Mouse (Mus musculus) small intestine, adult 2 months (tissue): Measurements from ENCODE around the gene Pgc. TPM values are rescaled to one million over a fixed set of nuclear protein-coding genes. Genes with fewer than 3 reads are reported as not detected.

Source experiments
- H3K27ac ChIP-seq: fragments of 200-500 bp; 2 replicates; pipeline ENCODE4 v1.5.1; 2012; ENCODE audit warnings: low read depth, low read length, control low read depth, inconsistent platforms; ENCODE audit not compliant: insufficient read depth
- H3K27me3 ChIP-seq: fragments of 200-500 bp; 2 replicates; pipeline ENCODE4 v1.6.1; 2012; ENCODE audit warnings: mild to moderate bottlenecking, moderate library complexity, low read length, inconsistent platforms; ENCODE audit not compliant: control insufficient read depth, insufficient read depth
- H3K36me3 ChIP-seq: fragments of 200-500 bp; 2 replicates; pipeline ENCODE4 v1.6.1; 2012; ENCODE audit warnings: mild to moderate bottlenecking, low read length, control low read depth, inconsistent platforms; ENCODE audit not compliant: control insufficient read depth, insufficient read depth
- H3K4me1 ChIP-seq: fragments of 200-500 bp; 2 replicates; pipeline ENCODE4 v1.6.1; 2012; ENCODE audit warnings: low read length, inconsistent platforms, mixed read lengths; ENCODE audit not compliant: control insufficient read depth, insufficient read depth, insufficient read length
- H3K4me3 ChIP-seq: fragments of 200-500 bp; 2 replicates; pipeline ENCODE4 v1.5.1; 2012; ENCODE audit warnings: low read depth, mild to moderate bottlenecking, control low read depth, inconsistent platforms, low read length, moderate library complexity
- CTCF ChIP-seq: fragments of 200-500 bp; IDR thresholded peaks from 2 replicates; pipeline ENCODE4 v1.5.1; 2012; ENCODE audit warnings: low read depth, mild to moderate bottlenecking, control low read depth, inconsistent platforms, low read length, moderate library complexity, mixed read lengths; ENCODE audit not compliant: insufficient replicate concordance, insufficient read length; ENCODE audit errors: extremely low read depth
- POLR2A ChIP-seq: fragments of 200-500 bp; IDR thresholded peaks from 2 replicates; pipeline ENCODE4 v1.6.1; 2012; ENCODE audit warnings: low read depth, mild to moderate bottlenecking, control low read depth, inconsistent platforms, low read length, moderate library complexity
- WGBS: fragments of 180-500 bp; shearing (Covaris S2); methylation state at CpG from one replicate; pipeline ENCODE4 v1.1.7; 2018; 5-methylcytosine and 5-hydroxymethylcytosine counted together
- polyA plus RNA-seq: library from polyadenylated mRNA; depleted of rRNA; stranded (reverse); fragments of >200 nt; gene quantifications from 2 replicates; pipeline ENCODE4 v1.2.3, GENCODE M21; 2012; rRNA removed

Gene Pgc
- 12.3 and 443 TPM in 2 replicates for polyA plus RNA-seq

GRCm38 (mm10) chr17:47726566-47726965 is at the start of gene Pgc:
Gene Pgc (plus strand): TSS chr17:47726842.
- no peak for TF ChIP-seq CTCF
- TF ChIP-seq POLR2A, result no peak
- Histone ChIP-seq H3K27ac (no peak within 1 kb of the TSS), H3K27me3 (no peaks in the 10 kb centered on the region), H3K36me3 (no peaks in the 10 kb centered on the region), H3K4me1 (peaks cover 5% of the 10 kb centered on the region; the same call in 1 of the 2 replicates), H3K4me3 (no peak within 1 kb of the TSS)
- 45% methylated on average over 11 of the region's 11 CpGs for WGBS

GRCm38 (mm10) chr17:47678238-47678637 is 48.4 kb upstream of the Pgc start:
- TF ChIP-seq POLR2A (no peak), CTCF (no peak)
- no peak overlapping the region for H3K27ac ChIP-seq
- 79% methylated on average over 5 of the region's 5 CpGs for WGBS

GRCm38 (mm10) chr17:47678702-47679101 is 47.9 kb upstream of the Pgc start:
- Histone ChIP-seq H3K36me3 (peaks cover 12% of the 10 kb centered on the region), H3K4me3 (no peak overlapping the region), H3K27ac (no peak overlapping the region), H3K4me1 (no peaks in the 10 kb centered on the region), H3K27me3 (no peaks in the 10 kb centered on the region)
- 68% methylated on average over 5 of the region's 5 CpGs for WGBS
- no peak for TF ChIP-seq CTCF
- no peak for TF ChIP-seq POLR2A

More at GRCm38 (mm10) chr17:47678238-47678637, 48.4 kb upstream of the Pgc start:
- Histone ChIP-seq H3K27me3 (no peaks in the 10 kb centered on the region), H3K4me3 (no peak overlapping the region), H3K36me3 (peaks cover 12% of the 10 kb centered on the region), H3K4me1 (no peaks in the 10 kb centered on the region)

GRCm38 (mm10) chr17:47682836-47683235 is 43.8 kb upstream of the Pgc start:
- peaks cover 10% of the 10 kb centered on the region for H3K36me3 ChIP-seq
- TF ChIP-seq POLR2A, result no peak
- TF ChIP-seq CTCF, result no peak
- no peak overlapping the region for H3K4me3 ChIP-seq
- peaks cover 3% of the 10 kb centered on the region; the same call in 1 of the 2 replicates for H3K4me1 ChIP-seq
- no peaks in the 10 kb centered on the region for H3K27me3 ChIP-seq
- 49% methylated on average over 4 of the region's 4 CpGs for WGBS
- no peak overlapping the region for H3K27ac ChIP-seq

- peak; percentile 76; the same call in 1 of the 2 replicates for TF ChIP-seq POLR2A
- TF ChIP-seq CTCF, result no peak
- H3K4me1 ChIP-seq, result peaks cover 6% of the 10 kb centered on the region
- H3K36me3 ChIP-seq, result peaks cover 1% of the 10 kb centered on the region; the same call in 1 of the 2 replicates
- H3K27me3 ChIP-seq, result no peaks in the 10 kb centered on the region
- under 1% methylated on average over 70 of the region's 70 CpGs for WGBS
- H3K4me3 ChIP-seq, result peak overlapping the region; percentile 82
- peak overlapping the region; percentile 51; the same call in 1 of the 2 replicates for H3K27ac ChIP-seq
Measured at GRCm38 (mm10) chr17:47687409-47688343, 39.0 kb upstream of the Pgc start.

GRCm38 (mm10) chr17:47688344-47688607 is 38.4 kb upstream of the Pgc start, which contains the start of gene Tomm6:
Gene Tomm6 (minus strand): TSS chr17:47688386.
- TF ChIP-seq CTCF (no peak), POLR2A (0 out of 2 replicates have a peak, but pooled peaks have one; percentile 2)
- H3K4me1 ChIP-seq, result peaks cover 6% of the 10 kb centered on the region

More at GRCm38 (mm10) chr17:47688344-47688607, 38.4 kb upstream of the Pgc start, which contains the start of gene Tomm6:
- WGBS, result 1% methylated on average over 9 of the region's 9 CpGs
- peaks cover 1% of the 10 kb centered on the region; the same call in 1 of the 2 replicates for H3K36me3 ChIP-seq
- H3K27ac ChIP-seq, result peak within 1 kb of the TSS; percentile 51; the same call in 1 of the 2 replicates
- no peaks in the 10 kb centered on the region for H3K27me3 ChIP-seq
- H3K4me3 ChIP-seq, result peak within 1 kb of the TSS; percentile 82
